Mouse (Mus musculus) thymus, postnatal 25 days (tissue): Measurements from ENCODE around the gene 4931428F04Rik.
"Not testable (repeated sequence)": the region's sequence is repeated elsewhere in the genome, so short reads cannot be mapped to it uniquely, and the experiment has no call there.

Experiments used
- DNase-seq: peaks from one replicate; pipeline ENCODE4 v3.0.0; 2022

4931428F04Rik gene

DNA sequence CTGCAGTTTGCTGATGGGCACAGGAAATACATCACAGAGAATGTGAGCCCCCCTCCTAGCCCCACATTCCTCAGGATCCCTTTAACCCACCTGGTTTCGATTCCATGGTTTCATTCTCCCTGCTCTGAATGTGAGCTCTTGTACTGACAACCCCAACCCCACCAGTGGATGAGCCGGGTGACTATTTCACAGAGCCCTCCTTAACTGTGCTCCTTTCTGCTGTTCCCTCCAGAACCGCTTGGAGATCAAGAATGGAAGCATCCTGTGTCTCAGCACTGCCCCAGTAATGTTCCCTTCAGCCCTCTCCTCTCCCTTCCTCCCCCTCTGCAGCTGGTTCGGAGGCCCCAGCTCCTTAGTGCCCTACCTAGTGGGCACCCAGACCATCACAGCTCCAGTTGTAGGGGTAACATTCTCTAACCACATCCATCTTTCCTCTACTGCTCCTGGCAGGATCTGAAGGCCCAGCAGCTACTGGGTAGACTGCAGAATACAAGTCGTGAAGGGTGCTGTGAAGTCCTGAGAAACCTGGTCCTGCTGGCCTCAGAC is 16.6 kb upstream of the 4931428F04Rik start:
- no peak for DNase-seq

DNA sequence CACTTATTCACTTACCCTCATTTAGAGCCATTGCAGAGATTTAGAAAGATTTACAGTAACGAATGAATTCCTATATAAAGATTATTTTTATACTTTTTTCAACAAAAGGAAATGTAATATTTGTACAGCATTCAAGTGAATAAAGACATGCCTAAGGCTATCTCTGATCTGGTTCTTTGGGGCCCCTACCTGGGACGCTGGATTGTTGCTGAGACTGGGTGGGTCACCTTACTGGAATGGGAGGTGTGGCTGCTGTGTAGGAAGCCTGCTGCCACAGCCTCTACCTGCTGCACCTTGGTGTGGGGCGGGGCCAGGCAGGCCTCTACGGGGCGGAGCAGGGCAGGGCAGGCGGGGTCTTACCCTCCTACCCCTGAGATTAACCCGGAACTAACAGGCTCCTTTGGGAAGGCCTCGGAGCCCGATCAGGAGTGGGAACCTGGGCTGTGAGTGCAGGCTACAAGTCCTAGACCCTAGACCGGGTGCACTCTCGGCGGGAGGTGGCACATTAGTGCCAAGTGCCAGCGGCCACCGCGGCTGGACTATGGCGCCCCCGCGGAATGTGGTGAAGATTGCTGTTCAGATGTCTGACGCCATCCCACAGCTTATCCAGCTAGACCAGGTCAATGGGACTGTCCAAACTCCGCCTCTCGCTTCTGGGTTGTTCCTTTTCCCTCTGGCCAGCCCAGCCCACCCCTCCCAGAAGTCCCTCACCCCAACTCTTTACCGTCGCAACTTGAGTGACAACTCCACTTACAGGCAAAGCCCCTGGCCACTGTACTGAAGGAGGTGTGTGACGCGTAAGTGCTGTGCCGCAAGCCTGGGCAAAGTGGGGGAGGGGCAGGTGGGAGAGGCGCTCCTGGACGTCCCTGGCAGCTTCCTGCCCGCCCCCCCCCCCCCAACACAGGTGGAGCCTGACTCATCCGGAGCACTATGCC is 15.8 kb upstream of the 4931428F04Rik start, which contains the start of gene Elmo3:
Elmo3 (plus strand) TSS at position 391 of the 935 bp plus-strand sequence.
- peak; percentile 62 for DNase-seq

DNA sequence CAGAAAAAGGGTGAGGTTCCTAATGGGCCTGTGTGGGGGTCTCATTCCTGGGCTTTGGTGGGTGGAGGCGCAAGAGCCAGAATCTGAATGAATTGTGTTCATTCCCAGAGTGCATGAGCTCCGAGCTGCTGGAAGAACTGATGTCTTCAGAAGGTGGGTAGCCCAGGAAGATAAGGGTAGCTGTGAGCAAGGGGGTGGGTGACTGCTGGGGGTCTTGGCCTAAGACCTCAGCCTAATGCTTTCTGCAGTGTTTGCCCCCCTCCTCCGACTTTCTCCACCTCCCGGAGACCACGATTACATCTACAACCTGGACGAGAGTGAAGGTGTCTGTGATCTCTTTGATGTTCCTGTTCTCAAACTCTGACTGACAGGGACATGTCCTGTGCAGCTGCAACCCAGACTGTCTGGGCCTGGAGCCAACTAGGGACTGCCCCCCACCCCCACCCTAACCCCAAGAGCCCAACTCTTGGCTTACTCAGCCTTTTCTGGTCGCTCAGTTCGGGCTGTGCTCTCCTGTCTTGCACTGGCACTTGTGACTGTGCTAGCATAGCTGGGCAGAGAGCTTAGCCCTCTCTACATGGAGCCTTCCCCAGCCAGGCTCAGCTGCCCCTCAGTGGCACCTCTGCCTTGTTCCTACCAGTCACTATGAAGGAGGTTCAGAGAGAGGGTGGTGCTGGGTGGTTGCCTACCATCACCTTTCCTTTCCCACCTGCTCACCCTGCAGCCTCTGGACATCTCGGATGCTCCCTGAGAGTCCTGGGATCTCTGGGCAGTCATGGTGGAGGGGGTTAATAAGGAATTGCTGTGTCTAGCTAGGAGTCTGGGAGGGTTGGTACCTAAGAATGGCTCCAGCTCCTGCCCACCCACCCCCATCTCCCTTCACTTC is 14.9 kb upstream of the 4931428F04Rik start:
- DNase-seq = no peak

DNA sequence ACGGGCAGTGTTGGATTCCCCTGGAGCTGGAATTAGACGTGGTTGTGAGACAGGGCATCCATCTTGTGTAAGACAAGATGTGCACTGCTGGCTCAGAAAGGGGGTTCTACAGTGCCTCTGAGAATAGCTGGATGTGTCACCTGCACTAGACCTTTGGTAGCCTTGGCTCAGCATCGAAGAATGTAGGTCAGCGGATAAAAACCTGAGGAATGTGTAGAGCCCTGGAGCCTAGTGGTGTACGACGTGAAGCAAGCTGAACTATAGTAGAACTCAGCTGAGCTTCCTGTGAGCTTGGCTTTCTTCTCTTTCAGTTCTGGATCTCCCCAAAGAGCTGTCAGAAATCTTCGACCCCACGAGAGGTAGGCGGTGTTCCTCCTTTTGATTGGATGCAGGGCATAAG is 14.2 kb upstream of the 4931428F04Rik start:
- no peak for DNase-seq

DNA sequence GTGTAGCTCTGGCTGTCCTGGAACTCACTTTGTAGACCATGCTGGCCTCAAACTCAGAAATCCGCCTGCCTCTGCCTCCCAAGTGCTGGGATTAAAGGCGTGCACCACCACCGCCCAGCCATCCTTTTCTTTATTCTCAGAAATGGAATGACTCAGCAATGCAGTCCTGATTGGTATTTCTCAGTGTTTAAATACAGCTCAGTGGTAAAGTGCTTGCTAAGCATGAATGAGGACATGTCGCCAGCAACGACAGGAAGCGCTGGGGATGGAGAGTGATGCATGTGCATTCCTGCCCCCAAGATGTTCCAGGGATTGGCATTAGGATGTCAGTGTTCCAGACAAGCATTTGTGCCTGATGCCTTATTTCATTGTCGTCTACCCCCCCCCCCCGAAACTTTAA is 13.7 kb upstream of the 4931428F04Rik start:
- DNase-seq = no peak

DNA sequence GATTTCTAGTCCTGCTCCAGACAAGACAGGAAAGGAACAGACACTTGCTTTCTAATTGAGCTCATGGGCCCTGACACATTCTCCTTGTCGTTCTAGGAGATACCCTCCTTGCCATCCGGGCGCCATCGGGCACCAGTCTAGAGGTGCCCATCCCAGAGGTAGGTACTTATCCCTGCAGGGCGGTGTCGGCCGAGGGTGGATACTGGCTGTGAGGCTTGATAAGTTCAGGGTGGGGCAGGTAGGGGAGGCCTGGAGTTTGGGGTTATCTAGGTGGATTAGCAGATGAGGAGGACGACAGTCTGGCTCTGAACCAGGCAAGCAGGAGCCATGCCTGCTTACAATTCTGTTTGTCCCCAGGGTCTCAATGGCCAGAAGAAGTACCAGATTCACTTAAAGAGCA is 10.3 kb upstream of the 4931428F04Rik start:
- no peak for DNase-seq

DNA sequence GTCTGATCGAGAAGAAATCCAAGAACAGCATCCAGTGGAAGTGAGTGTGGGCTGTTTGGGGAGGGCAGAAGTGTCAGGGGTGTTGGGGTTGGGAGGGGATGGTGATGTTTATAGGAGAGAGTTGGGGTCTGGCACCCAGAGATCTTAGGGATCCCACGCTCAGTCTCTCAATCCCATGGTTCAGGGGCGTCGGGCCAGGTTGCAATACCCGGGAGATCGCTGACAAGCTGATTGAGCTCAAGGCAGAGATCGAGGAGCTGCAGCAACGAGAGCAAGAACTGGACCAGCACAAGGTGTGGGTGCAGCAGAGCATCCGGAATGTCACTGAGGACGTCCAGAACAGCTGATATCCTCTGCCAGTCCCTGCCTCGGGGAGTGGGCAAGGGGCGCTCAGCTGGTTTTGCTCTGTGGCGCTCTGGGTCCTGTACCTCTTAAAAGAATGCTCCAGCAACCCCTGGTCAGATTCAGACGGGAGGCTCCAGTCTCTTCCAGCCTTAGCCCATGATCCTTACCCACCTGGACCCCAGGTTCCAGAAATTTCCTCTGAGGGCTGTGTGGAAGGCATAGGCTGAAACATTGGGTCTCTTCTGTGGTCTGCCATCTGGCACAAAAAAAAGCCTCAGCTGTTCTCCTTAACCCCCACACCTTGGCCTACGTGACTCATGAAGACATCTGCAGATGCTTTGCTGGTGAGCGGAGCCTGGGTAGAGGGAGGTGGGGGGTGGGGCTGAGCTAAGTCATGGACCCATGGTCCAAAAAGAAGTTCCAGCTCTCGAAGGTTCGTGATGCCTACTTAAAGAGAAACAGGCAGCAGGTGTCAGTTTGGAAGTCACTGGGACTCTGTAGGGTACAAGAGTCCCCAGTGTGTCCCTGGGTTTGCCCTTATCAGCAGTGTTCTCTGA is 8.9 kb upstream of the 4931428F04Rik start:
- DNase-seq = peak; percentile 58

DNA sequence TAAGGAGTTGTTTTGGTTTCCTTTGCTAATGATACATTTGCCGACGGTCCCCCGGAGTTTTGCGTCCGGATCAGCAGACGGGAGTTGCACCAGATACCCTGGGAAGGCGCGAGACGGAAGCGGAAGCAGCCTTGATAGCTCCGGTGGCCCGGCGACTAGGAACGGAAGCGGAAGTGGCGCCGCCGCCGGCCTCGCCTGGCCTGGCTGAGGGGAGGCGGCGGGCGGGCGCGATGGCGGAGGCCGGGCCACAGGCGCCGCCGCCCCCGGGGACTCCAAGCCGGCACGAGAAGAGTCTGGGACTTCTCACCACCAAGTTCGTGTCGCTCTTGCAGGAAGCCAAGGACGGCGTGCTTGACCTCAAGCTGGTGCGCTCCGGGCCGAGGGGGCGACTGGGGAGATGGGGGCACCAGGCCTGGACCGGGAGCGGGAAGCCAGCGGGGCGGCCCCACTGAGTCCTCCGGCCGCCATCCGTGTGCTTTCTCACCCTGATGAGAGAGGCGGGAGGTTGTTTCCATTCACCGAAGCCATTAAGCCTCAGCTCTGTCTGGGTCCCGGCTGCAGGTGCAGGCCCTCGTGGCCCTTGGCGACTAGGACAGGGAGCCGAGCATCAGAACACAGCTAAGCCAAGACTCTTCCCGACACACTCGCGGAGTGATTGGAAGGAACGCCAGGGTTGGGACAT is 8.0 kb upstream of the 4931428F04Rik start, which contains the start of gene E2f4:
E2f4 (plus strand) TSS at position 153 of the 682 bp plus-strand sequence.
- DNase-seq = peak; percentile 89

DNA sequence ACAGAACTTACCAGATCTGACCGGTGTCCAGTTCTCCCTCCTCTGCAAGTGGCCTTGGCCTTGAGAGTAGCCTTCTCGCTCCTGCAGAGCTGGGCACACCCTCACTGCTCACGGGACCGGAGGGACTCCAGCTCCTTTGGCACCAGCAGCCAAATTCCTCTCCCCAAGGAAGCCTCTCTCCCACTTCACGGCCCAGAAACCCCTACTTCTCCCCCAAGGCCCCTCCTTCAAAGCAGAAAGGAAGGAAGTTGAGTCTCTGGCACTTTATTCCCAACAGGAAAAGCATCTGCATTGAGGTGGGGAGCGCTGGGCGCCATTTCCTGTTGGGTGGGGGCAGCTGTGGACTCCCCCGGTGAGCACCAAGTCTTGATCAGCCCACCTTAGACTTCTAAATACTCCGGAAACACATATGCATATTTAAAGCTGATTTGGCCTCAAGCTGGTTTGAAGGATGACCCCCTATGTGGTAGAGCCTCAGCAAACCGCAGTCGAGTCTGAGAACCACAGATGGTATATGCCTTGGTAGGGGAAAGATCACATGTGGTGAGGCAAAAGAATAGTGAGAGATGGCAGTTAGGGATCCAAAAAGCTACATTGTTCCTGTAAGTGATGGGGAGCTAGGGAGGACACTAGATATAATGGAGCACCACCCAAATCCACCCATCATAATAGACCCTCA is 6.4 kb upstream of the 4931428F04Rik start, which contains the start of gene Exoc3l:
Exoc3l (minus strand) TSS at position 207 of the 679 bp plus-strand sequence.
- DNase-seq = peak; percentile 31

DNA sequence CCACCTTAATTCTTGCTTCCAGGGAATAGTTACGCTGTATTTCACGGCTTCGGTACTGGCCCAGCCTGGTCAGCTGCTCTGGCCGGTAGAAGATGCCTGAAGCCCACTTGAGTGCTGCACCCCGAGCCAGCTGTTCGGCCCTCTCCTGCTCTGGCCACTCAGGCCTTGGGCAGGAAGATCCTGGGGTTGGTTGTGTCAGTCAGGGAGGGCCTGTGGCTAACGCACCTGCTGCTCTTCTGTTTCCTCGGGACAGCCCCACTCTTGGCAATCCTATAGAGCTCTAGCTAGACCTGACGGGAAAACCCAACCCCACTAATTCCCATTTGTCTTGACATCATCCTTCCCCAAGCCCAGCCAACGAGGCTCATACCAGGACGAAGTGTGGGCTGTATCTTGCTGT is 5.6 kb upstream of the 4931428F04Rik start:
- no peak for DNase-seq

DNA sequence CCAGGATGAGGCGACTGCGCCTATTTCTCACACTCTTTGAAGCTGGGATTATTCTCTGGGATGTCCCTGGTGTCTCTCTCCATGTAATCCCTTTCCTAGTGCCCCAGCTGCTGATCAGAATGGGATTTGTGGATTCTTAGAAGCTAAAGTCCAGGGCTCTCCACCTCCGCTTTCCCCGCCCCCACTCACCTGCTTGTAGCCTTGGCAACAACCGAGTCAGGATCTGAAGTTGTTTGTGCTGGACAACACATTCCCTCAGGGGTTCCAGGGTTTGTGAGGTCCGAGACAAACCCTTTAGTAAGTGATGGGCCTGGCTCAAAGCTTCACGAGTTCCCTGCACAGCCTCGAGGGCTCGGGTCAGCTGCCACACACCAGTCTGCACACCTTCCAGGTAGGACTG is 5.1 kb upstream of the 4931428F04Rik start:
- no peak for DNase-seq

DNA sequence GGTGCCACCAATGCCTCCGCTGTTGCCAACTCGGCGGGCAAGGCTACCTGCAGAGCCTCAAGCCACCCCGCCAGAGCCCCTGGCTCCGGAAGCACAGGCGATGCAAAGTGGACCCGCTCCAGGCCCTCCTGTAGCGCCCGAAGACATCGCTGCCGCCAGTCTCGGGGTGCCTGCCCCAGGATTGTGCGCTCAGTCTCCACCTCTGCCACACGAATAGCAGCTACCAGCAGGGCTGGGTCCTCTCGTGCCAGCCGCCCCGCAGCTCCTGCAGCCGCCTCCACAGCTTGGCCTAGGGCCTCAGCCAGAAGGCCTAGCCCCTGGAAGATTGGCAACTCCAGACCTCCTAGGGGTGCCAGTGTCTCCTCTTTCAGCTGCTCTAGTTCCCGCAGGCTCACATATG is 3.7 kb upstream of the 4931428F04Rik start:
- DNase-seq = no peak

DNA sequence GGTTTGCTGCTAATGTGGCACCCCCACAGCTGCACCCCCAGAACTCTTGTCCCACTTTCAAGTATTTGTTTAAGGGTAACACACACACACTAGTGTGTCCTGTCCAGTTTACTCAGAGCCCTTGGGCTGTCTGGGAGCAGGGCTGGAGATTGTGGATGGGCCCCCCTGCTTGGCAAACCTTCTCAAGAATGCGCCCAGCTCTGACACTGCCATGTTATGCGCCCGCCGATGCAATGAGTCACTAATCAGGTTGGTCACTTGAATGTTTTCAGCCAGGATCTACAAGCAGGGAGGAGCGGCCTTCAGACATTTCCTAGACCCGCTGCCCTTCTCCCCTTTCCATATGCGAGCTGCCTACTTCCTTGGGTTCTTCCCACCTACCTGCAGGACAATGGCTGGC is 2.8 kb upstream of the 4931428F04Rik start:
- DNase-seq = no peak

DNA sequence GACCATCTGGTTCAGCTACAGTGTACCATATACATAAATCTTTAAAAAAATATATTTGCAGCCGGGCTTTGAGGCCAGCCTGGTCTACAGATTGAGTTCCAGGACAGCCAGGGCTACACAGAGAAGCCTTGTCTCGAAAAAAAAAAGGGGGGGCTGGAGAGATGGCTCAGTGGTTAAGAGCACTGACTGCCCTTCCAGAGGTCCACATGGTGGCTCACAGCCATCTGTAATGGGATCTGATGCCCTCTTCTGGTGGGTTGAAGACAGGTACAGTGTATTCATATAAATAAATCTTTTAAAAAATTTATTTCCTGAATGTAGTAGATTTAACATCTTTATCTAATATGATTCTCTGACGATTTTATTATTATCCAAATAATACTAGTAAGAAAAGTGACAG is 2.1 kb upstream of the 4931428F04Rik start:
- DNase-seq = not testable (repeated sequence)

DNA sequence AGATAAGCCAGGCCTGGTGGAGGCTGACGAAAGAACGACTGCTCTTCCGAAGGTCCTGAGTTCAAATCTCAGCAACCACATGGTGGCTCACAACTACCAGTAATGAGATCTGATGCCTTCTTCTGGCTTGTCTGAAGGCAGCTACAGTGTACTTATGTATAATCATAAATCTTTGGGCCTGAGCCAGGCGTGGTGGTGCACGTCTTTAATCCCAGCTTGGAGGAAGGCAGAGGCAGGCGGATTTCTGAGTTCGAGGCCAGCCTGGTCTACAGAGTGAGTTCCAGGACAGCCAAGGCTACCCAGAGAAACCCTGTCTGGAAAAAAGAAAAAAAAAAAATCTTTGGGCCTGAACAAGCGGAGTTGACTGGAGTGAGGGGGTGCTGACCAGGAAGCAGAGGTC is 1.7 kb upstream of the 4931428F04Rik start:
- not testable (repeated sequence) for DNase-seq

DNA sequence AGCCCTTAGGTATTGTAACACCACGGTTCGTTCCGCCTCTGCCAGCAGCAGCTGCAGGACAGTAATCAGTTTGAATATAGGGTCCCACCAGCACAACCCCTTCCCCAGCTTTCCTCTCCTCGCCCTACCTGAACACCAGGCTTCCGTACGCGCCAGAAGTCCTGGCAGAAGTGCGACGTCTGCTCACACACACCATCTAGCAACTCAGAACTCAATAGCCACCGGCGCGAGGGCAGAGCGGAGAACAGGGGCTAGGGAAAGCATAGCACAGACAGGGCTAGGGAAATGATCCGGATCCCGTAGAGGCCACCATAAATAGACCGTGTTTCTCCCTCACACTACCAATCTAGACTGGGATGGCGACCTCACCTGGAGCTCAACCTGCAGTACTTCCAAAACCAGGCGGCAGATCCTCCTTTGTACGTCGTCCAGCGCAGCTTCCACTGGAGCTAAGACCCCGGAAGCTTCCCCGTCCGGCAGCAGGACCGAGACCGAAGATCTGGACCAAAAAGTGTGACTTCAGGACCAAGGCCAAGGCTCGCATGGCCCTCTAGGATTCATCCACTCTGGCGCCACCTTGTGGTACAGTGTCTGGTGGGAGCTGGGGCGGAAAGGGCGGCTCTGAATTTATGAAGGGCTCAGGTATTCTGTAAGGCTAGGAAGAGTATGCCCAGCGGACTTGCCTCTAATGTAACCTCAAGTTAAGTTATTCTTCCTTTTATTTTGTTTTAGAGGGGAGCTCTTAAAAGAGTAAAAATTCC is 1.1 kb upstream of the 4931428F04Rik start:
- peak; percentile 89 for DNase-seq

DNA sequence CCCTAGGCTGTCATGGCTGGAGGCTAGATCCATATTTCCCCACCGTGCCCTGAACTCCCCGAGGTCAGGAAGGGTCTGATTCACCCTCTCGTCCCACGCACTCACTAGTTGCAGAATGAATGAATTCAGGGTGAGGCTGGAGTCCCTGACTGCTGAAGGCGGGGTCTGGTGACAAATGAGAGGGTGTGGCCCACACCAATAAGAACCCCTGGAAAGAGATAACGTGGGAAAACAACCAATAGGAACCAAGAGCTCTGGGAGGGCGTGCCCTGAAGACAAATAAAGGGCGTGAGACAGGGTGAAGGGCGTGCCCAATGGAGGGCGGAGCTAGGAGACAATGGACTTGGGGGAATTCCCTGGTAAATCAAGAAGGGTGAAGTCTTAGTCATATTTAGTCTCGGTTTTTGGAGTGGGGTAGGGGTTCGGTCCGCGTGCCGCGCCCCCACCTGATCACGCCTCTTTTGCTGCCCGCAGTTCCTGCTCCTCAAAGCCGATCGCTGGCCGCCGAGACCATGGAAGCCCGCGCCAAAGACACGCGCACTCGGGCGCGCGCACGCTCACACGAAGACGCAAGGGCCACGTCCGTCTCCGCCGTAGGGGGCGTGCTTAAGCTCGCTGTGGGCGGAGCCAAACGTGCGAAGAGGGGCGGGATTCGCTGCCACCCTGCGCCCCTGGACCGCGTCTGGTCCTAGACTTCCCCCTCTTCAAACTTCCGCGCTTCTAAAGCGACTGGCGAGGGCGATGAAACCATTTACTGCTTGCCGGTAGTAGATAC is 519 bp downstream of the 4931428F04Rik start:
- DNase-seq = peak; percentile 98

DNA sequence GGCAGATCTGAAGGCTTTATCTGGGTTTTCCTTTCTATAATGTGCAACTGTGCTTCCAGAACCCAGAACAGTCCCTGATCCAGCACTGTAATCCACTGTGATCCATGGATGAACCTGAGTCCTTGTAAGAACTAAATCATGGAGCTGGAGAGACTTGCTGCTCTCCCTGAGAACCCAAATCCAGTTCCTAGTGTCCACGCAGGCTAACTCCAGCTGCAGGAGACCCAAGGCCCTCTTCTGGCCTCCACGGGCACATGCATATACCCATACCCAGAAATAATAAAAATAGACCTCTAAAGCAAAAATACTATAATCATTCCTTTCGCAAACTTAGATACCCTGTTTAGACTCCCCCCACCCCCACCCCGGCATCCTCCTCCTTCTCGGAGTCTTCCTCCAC is 1.4 kb downstream of the 4931428F04Rik start:
- DNase-seq = no peak

DNA sequence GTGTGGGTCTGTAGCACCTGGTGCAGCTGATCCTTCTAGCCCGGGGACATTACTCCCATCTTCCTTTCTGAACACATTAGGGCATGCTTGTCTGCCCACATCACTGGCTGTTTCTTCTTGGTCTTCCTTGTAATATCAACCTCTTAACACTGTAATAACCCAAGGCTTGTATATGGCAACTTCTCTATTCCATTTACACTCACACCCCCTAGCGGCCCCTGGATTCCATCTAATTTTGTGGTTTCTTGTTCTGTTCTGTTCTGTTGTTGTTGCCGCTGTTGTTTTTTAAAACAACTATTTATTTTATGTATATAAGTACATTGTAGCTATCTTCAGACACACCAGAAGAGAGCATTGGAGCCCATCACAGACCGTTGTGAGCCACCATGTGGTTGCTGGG is 2.8 kb downstream of the 4931428F04Rik start:
- no peak for DNase-seq
